Mouse (Mus musculus): ENCODE data around the gene Stat2. TPM values are rescaled to one million over a fixed set of nuclear protein-coding genes. Genes with fewer than 3 reads are reported as not detected.

The Stat2 gene
- 10 to 100 TPM; 10.5 to 11.2 TPM for total RNA-seq (2021)
- long read RNA-seq, experiment 1, partial matches to known transcripts, result 1 of 1 reads
- long read RNA-seq, experiment 1, other reads (novel, unspliced or antisense), result 0 of 1 reads
- long read RNA-seq, experiment 2, partial matches to known transcripts, result 0 of 1 reads
- long read RNA-seq, experiment 2, other reads (novel, unspliced or antisense), result 1 of 1 reads

DNA sequence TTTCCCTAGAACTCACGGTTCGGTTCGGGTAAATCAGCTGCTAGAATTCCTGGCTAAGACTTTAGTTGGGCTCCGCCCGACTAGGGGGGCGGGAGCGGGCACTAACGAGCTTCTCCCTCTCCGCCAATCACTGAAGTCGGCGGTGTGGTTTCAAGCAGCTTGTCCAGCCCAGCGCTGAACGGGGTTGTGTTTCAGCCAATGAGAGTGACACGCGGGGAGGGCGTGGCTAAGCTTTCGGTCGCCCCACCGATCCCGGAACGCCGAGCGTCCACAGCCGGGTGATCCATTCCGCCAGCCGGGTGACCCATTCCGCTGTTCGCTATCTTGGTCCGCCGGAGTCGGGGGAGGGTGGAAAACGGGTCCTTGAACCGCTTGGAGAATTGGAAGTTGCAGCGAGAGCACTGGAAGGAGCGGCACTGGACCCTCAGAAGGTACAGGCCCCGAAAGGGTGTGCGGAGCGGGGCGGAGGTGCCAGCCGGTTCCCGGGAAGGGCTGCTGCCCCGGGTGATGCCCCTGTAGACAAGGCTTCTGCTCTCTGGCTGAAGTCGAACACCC lies at the start of gene Stat2:
TSS of gene Stat2 (plus strand) at position 273 of the 555 bp plus-strand sequence.
- peak; percentile 96 for DNase-seq
- intact Hi-C loops (cut with DNase I), result no loop called here

GRCm38 (mm10) chr10:128221533-128222286 lies 48.6 kb upstream of the Stat2 start:
- no peak for DNase-seq
- intact Hi-C loops (cut with DNase I), result no loop called here

DNA sequence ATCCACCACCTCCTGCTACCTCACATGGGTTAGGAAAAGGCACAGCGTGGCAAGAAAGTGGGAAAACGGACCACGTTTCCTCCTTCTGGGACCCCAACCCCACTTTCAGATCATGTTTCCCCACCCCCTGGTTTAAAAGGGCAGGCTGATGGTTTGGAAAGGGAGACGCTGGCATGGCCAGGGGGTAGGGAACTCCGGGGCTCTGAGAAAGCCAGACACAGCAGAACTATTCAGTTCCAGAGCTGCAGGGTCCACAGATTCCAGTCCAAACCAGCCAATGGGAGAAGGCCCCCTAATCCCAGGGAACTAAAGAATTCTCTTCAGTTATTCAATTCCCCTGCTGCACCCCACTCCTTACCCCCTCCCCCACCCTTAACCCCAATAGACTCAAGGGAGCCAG lies 45.3 kb upstream of the Stat2 start:
- no peak for DNase-seq
- intact Hi-C loops (cut with DNase I), result no loop called here

DNA sequence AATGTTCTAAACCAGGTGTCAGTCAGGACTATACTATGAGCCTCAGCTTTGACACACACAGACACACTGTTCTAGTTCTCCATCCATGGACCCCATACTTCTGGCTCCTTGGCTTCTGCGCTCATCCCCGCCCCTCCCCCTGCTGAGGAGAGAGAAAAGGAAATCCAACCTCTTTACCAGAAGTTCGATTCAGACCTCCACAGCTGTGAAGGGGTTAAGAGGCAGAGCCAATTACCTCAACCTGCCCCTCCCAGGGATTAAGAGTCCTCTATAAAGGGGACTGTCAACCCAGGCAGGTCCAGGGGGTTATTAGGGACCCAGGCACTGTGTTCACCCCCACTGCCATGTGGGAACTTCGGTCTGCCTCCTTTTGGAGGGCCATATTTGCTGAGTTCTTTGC lies 44.8 kb upstream of the Stat2 start, which contains the start of gene Mip:
TSS of gene Mip (plus strand) at position 301 of the 400 bp plus-strand sequence.
- intact Hi-C loops (cut with DNase I), result no loop called here
- no peak for DNase-seq

DNA sequence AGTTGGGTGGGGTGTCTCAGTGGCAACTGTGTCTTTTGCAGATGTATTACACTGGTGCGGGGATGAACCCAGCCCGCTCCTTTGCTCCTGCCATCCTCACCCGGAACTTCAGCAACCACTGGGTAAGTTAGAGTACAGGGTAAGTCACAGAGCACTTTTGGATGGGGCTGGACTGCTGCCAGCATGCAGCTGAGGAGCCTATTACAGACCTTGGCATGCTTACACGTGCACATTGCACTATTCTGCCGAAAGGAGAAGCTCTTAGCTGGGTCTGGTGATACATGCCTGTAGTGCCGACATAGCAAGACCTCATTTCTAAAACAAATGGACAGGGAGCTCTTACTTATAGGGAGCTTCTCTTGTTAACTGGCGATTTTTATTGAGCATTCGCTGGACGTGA lies 42.8 kb upstream of the Stat2 start:
- DNase-seq, result no peak
- intact Hi-C loops (cut with DNase I), result no loop called here

DNA sequence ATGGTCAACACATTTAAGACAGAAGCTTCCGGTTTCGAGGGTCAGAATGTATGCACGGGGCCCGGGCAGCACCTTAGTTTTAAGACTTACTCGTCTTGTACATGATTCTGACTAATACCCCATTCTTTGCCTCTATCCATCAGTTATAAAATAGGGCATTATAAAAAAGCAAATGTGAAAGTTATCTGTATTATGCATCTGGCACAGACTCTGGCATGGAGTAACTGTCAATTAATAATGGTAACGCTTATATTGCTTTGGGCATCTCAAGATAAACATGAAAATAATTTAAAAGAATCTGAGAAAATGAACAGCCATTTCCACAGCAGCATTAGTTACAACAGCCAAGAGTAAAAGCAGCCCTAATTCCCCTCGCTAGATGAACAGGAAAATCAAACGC lies 42.4 kb upstream of the Stat2 start:
- DNase-seq, result no peak
- intact Hi-C loops (cut with DNase I), result no loop called here

DNA sequence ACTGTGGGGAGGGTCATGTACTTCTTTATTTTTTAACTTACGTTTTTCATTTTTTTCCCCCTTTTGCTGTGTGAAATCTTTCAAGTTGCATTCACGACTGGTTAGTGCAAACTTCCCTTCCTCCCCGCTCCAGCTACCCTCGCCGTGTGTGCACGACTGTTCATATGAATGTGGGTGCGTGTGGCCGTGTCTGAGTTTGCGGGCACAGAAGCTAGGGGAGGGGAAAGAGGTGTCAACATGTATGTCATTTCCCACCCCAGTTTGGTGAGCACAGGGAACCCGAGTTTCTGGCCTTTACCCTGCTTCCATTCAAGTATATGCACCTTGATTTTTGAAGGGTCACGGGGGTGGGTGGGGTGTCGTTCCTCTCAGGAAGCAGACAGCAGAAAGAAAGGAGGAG lies 39.8 kb upstream of the Stat2 start:
- intact Hi-C loops (cut with DNase I), result no loop called here

DNA sequence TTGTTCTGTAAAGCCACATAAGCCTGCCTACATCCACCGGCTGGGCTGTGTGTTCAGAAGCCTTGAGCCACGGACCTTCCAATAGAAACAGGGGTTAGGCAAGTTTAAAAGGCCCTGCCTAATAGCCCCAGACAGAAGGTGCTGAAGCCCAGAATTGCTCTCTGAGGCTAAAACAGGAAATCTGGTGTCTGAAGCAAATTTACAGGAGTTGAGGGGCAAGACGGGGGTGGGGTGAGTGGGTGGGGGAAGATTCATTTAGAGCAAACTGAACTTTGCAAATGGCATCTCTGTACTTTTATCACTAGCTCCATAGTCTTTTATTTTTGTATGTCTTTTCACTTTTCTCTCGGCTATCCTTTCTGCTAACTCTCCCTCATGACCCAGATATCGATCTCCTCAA lies 39.2 kb upstream of the Stat2 start:
- intact Hi-C loops (cut with DNase I), result no loop called here
- DNase-seq, result no peak

More for the DNA sequence above, 39.8 kb upstream of the Stat2 start:
- no peak for DNase-seq

DNA sequence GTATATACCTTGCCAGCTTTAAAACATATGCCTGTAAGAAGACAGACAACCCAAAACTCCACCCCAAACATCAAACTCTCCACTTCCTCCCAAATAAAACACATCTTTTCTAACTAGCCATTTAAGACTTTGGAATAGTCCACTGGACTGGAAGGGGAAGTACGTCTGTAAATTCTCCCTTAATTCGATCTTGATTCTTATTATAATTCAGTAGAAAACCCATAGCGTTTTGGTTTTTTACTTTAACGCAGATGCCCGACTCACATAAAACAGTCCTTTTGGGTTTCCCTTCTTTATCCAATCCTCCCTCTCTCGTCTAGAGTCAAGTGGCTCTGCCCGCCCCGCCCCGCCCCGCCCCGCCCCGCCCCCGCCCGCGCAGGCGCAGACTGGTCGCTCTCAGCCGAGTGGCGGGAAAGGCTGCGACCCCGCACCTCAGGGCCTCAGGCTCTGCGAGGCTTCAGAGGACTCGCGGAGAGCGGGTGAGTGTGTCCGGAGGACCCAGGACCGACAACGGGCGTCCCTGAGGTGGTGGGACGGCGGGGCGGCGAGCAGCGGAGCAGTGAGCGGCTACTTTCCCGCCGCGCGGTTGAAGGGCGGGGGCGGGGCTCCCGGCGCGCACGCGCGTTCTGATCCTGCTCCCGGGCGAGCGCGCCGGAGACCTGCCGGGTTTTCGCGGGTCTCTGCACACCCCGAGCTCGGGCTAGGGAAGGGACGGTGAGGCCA lies 38.5 kb upstream of the Stat2 start, which contains the start of gene Timeless:
TSS of gene Timeless (plus strand) at position 369 of the 723 bp plus-strand sequence.
- peak; percentile 93 to 94 for DNase-seq
- intact Hi-C loops (cut with DNase I), result no loop called here

GRCm38 (mm10) chr10:128232420-128232985 lies 37.9 kb upstream of the Stat2 start:
- intact Hi-C loops (cut with DNase I), result no loop called here
- DNase-seq, result peak in 1 of 2 experiments; percentile 65

DNA sequence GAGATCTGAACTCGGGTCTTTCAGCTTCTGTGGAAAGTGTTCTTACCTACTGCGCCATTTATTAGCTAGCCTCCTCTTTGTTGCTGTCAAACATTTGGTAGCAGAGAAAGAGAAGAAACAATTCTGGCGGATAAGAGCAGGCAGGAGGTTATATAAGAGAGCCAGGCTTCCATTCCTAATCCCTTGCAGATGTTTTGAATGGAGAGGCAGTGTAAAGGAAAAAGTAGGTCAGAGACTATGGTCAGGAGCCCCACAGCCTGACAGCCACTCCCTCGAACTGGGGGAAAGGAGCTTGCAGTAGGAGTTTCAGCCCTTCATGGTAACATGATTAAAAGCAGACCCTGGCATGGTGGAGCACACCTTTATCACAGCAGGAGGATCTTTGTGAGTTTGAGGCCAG lies 34.0 kb upstream of the Stat2 start:
- intact Hi-C loops (cut with DNase I), result no loop called here
- DNase-seq, result no peak

GRCm38 (mm10) chr10:128237807-128238480 lies 32.4 kb upstream of the Stat2 start:
- peak; percentile 46 to 55 for DNase-seq
- intact Hi-C loops (cut with DNase I), result no loop called here

- no peak for DNase-seq
- intact Hi-C loops (cut with DNase I), result no loop called here
Measured at GRCm38 (mm10) chr10:128239140-128239539, 31.2 kb upstream of the Stat2 start.

GRCm38 (mm10) chr10:128240131-128240530 lies 30.2 kb upstream of the Stat2 start:
- no peak for DNase-seq
- intact Hi-C loops (cut with DNase I), result no loop called here

- peak in 1 of 2 experiments; percentile 36 for DNase-seq
- intact Hi-C loops (cut with DNase I), result no loop called here
Measured at GRCm38 (mm10) chr10:128243252-128243651, 27.1 kb upstream of the Stat2 start.

DNA sequence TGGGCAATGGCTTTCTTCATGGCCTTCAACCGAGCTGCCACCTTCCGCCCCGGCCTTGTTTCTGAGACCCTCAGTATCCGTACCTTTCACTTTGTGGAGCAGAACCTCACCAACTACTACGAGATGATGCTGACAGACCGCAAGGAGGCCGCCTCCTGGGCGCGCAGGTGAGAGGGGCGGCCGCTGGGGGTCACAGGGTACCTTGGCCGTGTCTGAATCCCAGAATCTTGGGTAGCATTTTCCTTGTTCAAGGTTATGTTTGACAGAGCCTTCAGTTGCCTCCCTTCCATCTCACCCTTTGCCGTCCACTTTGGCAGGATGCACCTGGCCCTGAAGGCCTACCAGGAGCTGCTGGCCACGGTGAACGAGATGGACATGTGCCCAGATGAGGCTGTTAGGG lies 26.2 kb upstream of the Stat2 start:
- intact Hi-C loops (cut with DNase I), result no loop called here
- DNase-seq, result no peak

GRCm38 (mm10) chr10:128247020-128247732 lies 23.2 kb upstream of the Stat2 start:
- DNase-seq, result peak; percentile 58 to 69
- intact Hi-C loops (cut with DNase I), result no loop called here

GRCm38 (mm10) chr10:128250565-128250964 lies 19.8 kb upstream of the Stat2 start:
- DNase-seq, result no peak
- intact Hi-C loops (cut with DNase I), result no loop called here

- intact Hi-C loops (cut with DNase I), result no loop called here
- DNase-seq, result no peak
Measured at GRCm38 (mm10) chr10:128253677-128254255, 16.6 kb upstream of the Stat2 start, which contains the start of gene Apon. Gene Apon (plus strand): TSS chr10:128254096.

Measured in heart, postnatal 14 days (tissue).